Mouse (Mus musculus): ENCODE results near the gene Fam240b. TPM values are rescaled to one million over a fixed set of nuclear protein-coding genes. Genes with fewer than 3 reads are reported as not detected.

Gene Fam240b
- not detected in 2 replicates for polyA plus RNA-seq (2015; fragmentation: Nextera tagmentation; extraction: Ambion mirVana)

- no peak for ATAC-seq (ENCODE audit: insufficient number of reproducible peaks, insufficient read depth, low FRiP score, low TSS enrichment, low read depth)
Observed at GRCm38 (mm10) chr13:64497692-64498091, at the start of gene Fam240b. Gene Fam240b, minus strand, starts transcription at chr13:64497792.

GRCm38 (mm10) chr13:64530139-64530538, 32.5 kb upstream of the Fam240b start:
- no peaks in the 10 kb centered on the region for H3K36me3 ChIP-seq
- no peaks in the 10 kb centered on the region for H3K9me3 ChIP-seq
- no peak overlapping the region for H3K4me2 ChIP-seq
- no peaks in the 10 kb centered on the region for H3K27me3 ChIP-seq
- WGBS, result 69% methylated on average over 5 of the region's 5 CpGs
- ATAC-seq (ENCODE audit: insufficient number of reproducible peaks, insufficient read depth, low FRiP score, low TSS enrichment, low read depth), result no peak
- H3K4me3 ChIP-seq, result no peak overlapping the region
- no peak overlapping the region for H3K9ac ChIP-seq
- H3K4me1 ChIP-seq, result no peaks in the 10 kb centered on the region
- H3K27ac ChIP-seq, result no peak overlapping the region

More at GRCm38 (mm10) chr13:64497692-64498091, at the start of gene Fam240b:
- Histone ChIP-seq H3K9ac (no peak within 1 kb of the TSS), H3K4me1 (no peaks in the 10 kb centered on the region), H3K36me3 (no peaks in the 10 kb centered on the region), H3K4me2 (no peak within 1 kb of the TSS), H3K9me3 (no peaks in the 10 kb centered on the region), H3K27ac (no peak within 1 kb of the TSS), H3K27me3 (no peaks in the 10 kb centered on the region), H3K4me3 (no peak within 1 kb of the TSS)
- WGBS, result 87% methylated on average over 6 of the region's 6 CpGs

GRCm38 (mm10) chr13:64526515-64527285, 29.1 kb upstream of the Fam240b start:
- Histone ChIP-seq H3K27me3 (no peaks in the 10 kb centered on the region), H3K4me1 (no peaks in the 10 kb centered on the region), H3K9ac (no peak overlapping the region), H3K4me3 (no peak overlapping the region), H3K27ac (no peak overlapping the region), H3K4me2 (no peak overlapping the region), H3K36me3 (no peaks in the 10 kb centered on the region), H3K9me3 (no peaks in the 10 kb centered on the region)
- no peak for ATAC-seq (ENCODE audit: insufficient number of reproducible peaks, insufficient read depth, low FRiP score, low TSS enrichment, low read depth)
- 80% methylated on average over 15 of the region's 15 CpGs for WGBS

- H3K27me3 ChIP-seq, result no peaks in the 10 kb centered on the region
- ATAC-seq (ENCODE audit: insufficient number of reproducible peaks, insufficient read depth, low FRiP score, low TSS enrichment, low read depth), result no peak
- 70% methylated on average over 2 of the region's 2 CpGs for WGBS
Observed at GRCm38 (mm10) chr13:64514247-64514646, 16.7 kb upstream of the Fam240b start.

GRCm38 (mm10) chr13:64511616-64512015, 14.0 kb upstream of the Fam240b start:
- Histone ChIP-seq H3K9ac (no peak overlapping the region), H3K4me2 (no peak overlapping the region), H3K27ac (no peak overlapping the region), H3K9me3 (0 out of 2 replicates have a peak, but pooled peaks cover 2% of the 10 kb centered on the region), H3K4me1 (no peaks in the 10 kb centered on the region), H3K36me3 (no peaks in the 10 kb centered on the region), H3K27me3 (no peaks in the 10 kb centered on the region), H3K4me3 (no peak overlapping the region)
- no peak for ATAC-seq (ENCODE audit: insufficient number of reproducible peaks, insufficient read depth, low FRiP score, low TSS enrichment, low read depth)

More at GRCm38 (mm10) chr13:64514247-64514646, 16.7 kb upstream of the Fam240b start:
- H3K27ac ChIP-seq, result no peak overlapping the region
- no peaks in the 10 kb centered on the region for H3K4me1 ChIP-seq
- H3K9me3 ChIP-seq, result 0 out of 2 replicates have a peak, but pooled peaks cover 2% of the 10 kb centered on the region
- H3K9ac ChIP-seq, result no peak overlapping the region
- no peaks in the 10 kb centered on the region for H3K36me3 ChIP-seq
- no peak overlapping the region for H3K4me2 ChIP-seq
- H3K4me3 ChIP-seq, result no peak overlapping the region

GRCm38 (mm10) chr13:64507361-64507760, 9.8 kb upstream of the Fam240b start:
- Histone ChIP-seq H3K27me3 (no peaks in the 10 kb centered on the region), H3K9me3 (0 out of 2 replicates have a peak, but pooled peaks cover 2% of the 10 kb centered on the region), H3K4me2 (no peak overlapping the region), H3K4me1 (no peaks in the 10 kb centered on the region), H3K4me3 (no peak overlapping the region), H3K9ac (no peak overlapping the region), H3K36me3 (no peaks in the 10 kb centered on the region), H3K27ac (no peak overlapping the region)
- no peak for ATAC-seq (ENCODE audit: insufficient number of reproducible peaks, insufficient read depth, low FRiP score, low TSS enrichment, low read depth)

GRCm38 (mm10) chr13:64502833-64503232, 5.2 kb upstream of the Fam240b start:
- Histone ChIP-seq H3K4me2 (no peak overlapping the region), H3K4me3 (no peak overlapping the region), H3K9ac (no peak overlapping the region), H3K36me3 (no peaks in the 10 kb centered on the region), H3K9me3 (no peaks in the 10 kb centered on the region), H3K27ac (no peak overlapping the region), H3K27me3 (no peaks in the 10 kb centered on the region), H3K4me1 (no peaks in the 10 kb centered on the region)
- WGBS, result 75% methylated on average over 3 of the region's 3 CpGs
- no peak for ATAC-seq (ENCODE audit: insufficient number of reproducible peaks, insufficient read depth, low FRiP score, low TSS enrichment, low read depth)

- no peak overlapping the region for H3K4me2 ChIP-seq
- WGBS, result 49% methylated on average over 5 of the region's 5 CpGs
- no peaks in the 10 kb centered on the region for H3K27me3 ChIP-seq
- no peaks in the 10 kb centered on the region for H3K4me1 ChIP-seq
- H3K4me3 ChIP-seq, result no peak overlapping the region
- no peak overlapping the region for H3K27ac ChIP-seq
- no peak overlapping the region for H3K9ac ChIP-seq
- no peaks in the 10 kb centered on the region for H3K36me3 ChIP-seq
- no peak for ATAC-seq (ENCODE audit: insufficient number of reproducible peaks, insufficient read depth, low FRiP score, low TSS enrichment, low read depth)
- H3K9me3 ChIP-seq, result no peaks in the 10 kb centered on the region
Observed at GRCm38 (mm10) chr13:64493586-64493985, 4.0 kb downstream of the Fam240b start.

- H3K36me3 ChIP-seq, result no peaks in the 10 kb centered on the region
- H3K27ac ChIP-seq, result no peak overlapping the region
- no peaks in the 10 kb centered on the region for H3K4me1 ChIP-seq
- no peaks in the 10 kb centered on the region for H3K9me3 ChIP-seq
- no peak for ATAC-seq (ENCODE audit: insufficient number of reproducible peaks, insufficient read depth, low FRiP score, low TSS enrichment, low read depth)
- WGBS, result 77% methylated on average over 6 of the region's 6 CpGs
- H3K4me3 ChIP-seq, result no peak overlapping the region
- no peak overlapping the region for H3K9ac ChIP-seq
- H3K27me3 ChIP-seq, result no peaks in the 10 kb centered on the region
- H3K4me2 ChIP-seq, result no peak overlapping the region
Observed at GRCm38 (mm10) chr13:64489886-64490285, 7.7 kb downstream of the Fam240b start.

- Histone ChIP-seq H3K36me3 (no peaks in the 10 kb centered on the region), H3K4me3 (no peak overlapping the region), H3K9me3 (no peaks in the 10 kb centered on the region), H3K27ac (no peak overlapping the region), H3K4me1 (no peaks in the 10 kb centered on the region), H3K9ac (no peak overlapping the region), H3K4me2 (no peak overlapping the region), H3K27me3 (no peaks in the 10 kb centered on the region)
- no peak for ATAC-seq (ENCODE audit: insufficient number of reproducible peaks, insufficient read depth, low FRiP score, low TSS enrichment, low read depth)
- WGBS, result 84% methylated on average over 3 of the region's 3 CpGs
Observed at GRCm38 (mm10) chr13:64479960-64480359, 17.6 kb downstream of the Fam240b start.

GRCm38 (mm10) chr13:64477968-64478367, 19.6 kb downstream of the Fam240b start:
- Histone ChIP-seq H3K9me3 (no peaks in the 10 kb centered on the region), H3K4me2 (no peak overlapping the region), H3K9ac (no peak overlapping the region), H3K36me3 (no peaks in the 10 kb centered on the region), H3K4me1 (no peaks in the 10 kb centered on the region), H3K4me3 (no peak overlapping the region), H3K27me3 (no peaks in the 10 kb centered on the region), H3K27ac (no peak overlapping the region)
- no peak for ATAC-seq (ENCODE audit: insufficient number of reproducible peaks, insufficient read depth, low FRiP score, low TSS enrichment, low read depth)
- WGBS, result 68% methylated on average over 4 of the region's 4 CpGs

- H3K36me3 ChIP-seq, result no peaks in the 10 kb centered on the region
- no peaks in the 10 kb centered on the region for H3K27me3 ChIP-seq
- WGBS, result 58% methylated on average over 6 of the region's 6 CpGs
- H3K9ac ChIP-seq, result no peak overlapping the region
- H3K4me1 ChIP-seq, result no peaks in the 10 kb centered on the region
- H3K4me3 ChIP-seq, result no peak overlapping the region
- H3K4me2 ChIP-seq, result no peak overlapping the region
- no peaks in the 10 kb centered on the region for H3K9me3 ChIP-seq
- no peak for ATAC-seq (ENCODE audit: insufficient number of reproducible peaks, insufficient read depth, low FRiP score, low TSS enrichment, low read depth)
- no peak overlapping the region for H3K27ac ChIP-seq
Observed at GRCm38 (mm10) chr13:64467886-64468285, 29.7 kb downstream of the Fam240b start.

Data from embryonic facial prominence, embryonic 13.5 days (tissue).